Mouse (Mus musculus): ENCODE measurements around the gene Fcgr3. TPM values are rescaled to one million over a fixed set of nuclear protein-coding genes. Genes with fewer than 3 reads are reported as not detected.
A peak's percentile ranks its signal among the peaks of the same experiment; 100 is the strongest.

Gene Fcgr3
- polyA plus RNA-seq, 1 experiment: 23.3 TPM

DNA sequence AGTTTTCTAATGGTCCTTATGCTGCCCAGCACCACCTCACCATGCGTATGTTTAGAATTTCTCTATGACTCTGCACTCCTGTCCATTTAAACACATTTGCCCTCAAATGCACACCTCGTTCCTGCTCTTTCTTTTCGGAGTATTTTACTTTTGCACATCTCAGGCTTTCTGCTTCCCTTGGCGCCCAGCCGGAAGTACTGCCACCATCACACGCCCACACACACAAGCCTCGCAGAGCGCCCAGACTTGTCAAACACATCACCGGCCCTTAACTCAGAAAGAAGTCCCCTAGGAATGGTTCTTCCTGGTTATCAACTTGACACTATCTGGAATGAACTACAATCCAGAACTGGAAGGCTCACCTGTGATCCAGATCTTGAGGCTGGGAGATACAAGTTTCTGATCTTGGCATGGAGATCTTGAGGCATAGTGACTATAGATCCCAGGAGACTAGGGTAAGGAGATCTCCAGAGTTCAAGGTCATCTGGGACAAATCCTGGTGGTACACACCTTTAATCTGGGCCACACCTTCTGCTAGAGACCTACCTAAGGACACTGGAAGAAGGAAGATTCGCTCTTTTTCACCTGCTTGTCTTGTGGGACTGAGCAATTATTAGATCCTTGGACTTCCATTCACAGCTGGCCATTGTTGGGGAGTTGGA is 38.6 kb upstream of the Fcgr3 start:
- DNase-seq: no peak
- TF ChIP-seq CTCF (IDR thresholded peaks at IDR 0.05; ENCODE audit: insufficient read depth, low read length) (no peak), POLR2A (IDR thresholded peaks at IDR 0.05; ENCODE audit: borderline replicate concordance, extremely low read depth, low read depth, low read length) (no peak)
- Histone ChIP-seq H3K4me1 (ENCODE audit: control insufficient read depth, insufficient read depth, low read length) (0 out of 2 replicates have a peak, but pooled peaks cover 3% of the 10 kb centered on the region), H3K4me3 (replicated peaks; ENCODE audit: extremely low read depth, low read depth, low read length) (peak overlapping the region; percentile 13)
- WGBS: 23% methylated on average over 10 of the region's 10 CpGs

DNA sequence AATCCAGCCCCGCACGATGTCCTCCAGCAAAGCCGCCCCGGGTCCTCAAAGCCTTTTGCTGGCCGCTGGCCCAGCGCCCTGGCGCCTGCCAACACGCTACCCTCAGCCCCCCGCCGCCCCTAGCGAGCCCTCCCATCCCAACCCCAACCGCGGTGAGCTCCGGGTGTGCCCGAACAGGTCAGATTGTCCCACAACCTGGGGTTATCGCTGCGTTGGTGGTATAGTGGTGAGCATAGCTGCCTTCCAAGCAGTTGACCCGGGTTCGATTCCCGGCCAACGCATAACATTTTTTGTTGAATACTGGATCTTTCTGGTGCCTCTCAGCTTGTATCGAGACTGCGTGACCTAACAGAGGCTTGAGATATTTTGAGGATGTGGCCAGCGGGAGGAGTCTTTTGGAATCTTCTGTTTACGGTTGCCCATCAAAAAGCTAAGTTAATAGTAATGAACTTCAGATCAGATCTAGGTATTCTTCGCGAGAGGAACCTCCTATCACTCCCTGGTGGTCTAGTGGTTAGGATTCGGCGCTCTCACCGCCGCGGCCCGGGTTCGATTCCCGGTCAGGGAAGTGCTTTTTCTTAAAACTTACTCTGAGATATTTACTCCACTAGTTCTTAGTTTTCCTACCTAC is 37.9 kb upstream of the Fcgr3 start:
- WGBS: under 1% methylated on average over 35 of the region's 35 CpGs

DNA sequence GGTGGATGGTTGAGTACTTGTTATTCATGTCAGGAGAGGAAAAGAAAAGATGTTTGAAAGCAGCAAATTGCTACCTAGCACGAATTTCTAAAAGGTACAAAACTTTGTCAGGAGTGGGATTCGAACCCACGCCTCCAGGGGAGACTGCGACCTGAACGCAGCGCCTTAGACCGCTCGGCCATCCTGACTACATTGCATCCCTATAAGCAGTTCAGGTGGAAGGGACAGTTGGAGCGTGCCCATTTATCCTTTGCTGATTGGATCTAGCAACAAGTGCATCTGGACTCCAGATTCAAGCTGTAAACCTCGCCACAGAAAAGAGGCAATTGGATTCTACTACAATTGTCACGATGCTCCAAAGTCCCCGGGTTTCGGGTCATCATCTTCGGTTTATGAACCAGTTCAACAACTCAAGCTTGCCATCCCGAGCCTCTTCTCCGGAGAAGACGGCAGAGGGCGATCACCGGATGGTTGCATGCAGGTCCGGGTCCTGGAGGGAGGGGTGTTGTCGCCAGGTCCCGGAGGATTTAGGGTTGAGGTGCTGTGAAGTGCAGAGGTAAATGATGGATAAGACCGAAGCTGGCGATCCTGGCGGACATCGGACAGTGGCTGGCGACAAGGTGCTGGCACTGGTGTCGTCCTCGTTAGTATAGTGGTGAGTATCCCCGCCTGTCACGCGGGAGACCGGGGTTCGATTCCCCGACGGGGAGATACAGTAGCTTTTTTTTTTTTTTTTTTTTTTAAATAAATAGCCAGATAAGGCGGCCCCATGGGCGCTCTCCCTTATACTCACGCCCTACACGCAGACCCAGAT is 37.2 kb upstream of the Fcgr3 start:
- TF ChIP-seq CTCF (IDR thresholded peaks at IDR 0.05; ENCODE audit: insufficient read depth, low read length) (no peak), POLR2A (IDR thresholded peaks at IDR 0.05; ENCODE audit: borderline replicate concordance, extremely low read depth, low read depth, low read length) (no peak)
- peak; percentile 80 for DNase-seq
- WGBS: under 1% methylated on average over 40 of the region's 40 CpGs

More for the DNA sequence above, 37.9 kb upstream of the Fcgr3 start:
- Histone ChIP-seq H3K4me1 (ENCODE audit: control insufficient read depth, insufficient read depth, low read length) (0 out of 2 replicates have a peak, but pooled peaks cover 3% of the 10 kb centered on the region), H3K4me3 (replicated peaks; ENCODE audit: extremely low read depth, low read depth, low read length) (peak overlapping the region; percentile 89)
- DNase-seq: peak; percentile 84
- TF ChIP-seq POLR2A (IDR thresholded peaks at IDR 0.05; ENCODE audit: borderline replicate concordance, extremely low read depth, low read depth, low read length): no peak
- TF ChIP-seq CTCF (IDR thresholded peaks at IDR 0.05; ENCODE audit: insufficient read depth, low read length): no peak

DNA sequence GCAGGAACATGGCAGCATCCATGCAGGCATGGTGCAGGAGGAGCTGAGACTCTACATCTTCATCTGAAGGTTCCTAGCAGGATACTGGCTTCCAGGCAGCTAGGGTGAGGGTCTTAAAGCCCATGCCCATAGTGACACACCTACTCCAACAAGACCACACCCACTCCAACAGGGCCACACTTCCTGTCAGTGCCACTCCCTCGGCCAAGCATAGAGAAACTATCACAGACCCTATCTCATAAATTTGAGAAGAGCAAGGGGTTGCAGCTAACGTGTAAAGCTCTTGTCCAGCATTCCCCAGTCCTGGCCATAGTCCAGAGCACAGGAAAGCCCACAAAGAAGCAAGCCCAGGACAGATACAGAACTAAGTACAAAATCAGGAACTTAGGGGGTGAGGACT is 36.3 kb upstream of the Fcgr3 start:
- TF ChIP-seq POLR2A (IDR thresholded peaks at IDR 0.05; ENCODE audit: borderline replicate concordance, extremely low read depth, low read depth, low read length) (no peak), CTCF (IDR thresholded peaks at IDR 0.05; ENCODE audit: insufficient read depth, low read length) (no peak)
- Histone ChIP-seq H3K4me1 (ENCODE audit: control insufficient read depth, insufficient read depth, low read length) (0 out of 2 replicates have a peak, but pooled peaks cover 3% of the 10 kb centered on the region), H3K4me3 (replicated peaks; ENCODE audit: extremely low read depth, low read depth, low read length) (no peak overlapping the region)
- 47% methylated on average over 2 of the region's 2 CpGs for WGBS
- DNase-seq: no peak

More for the DNA sequence above, 37.2 kb upstream of the Fcgr3 start:
- Histone ChIP-seq H3K4me3 (replicated peaks; ENCODE audit: extremely low read depth, low read depth, low read length) (peak overlapping the region; percentile 89), H3K4me1 (ENCODE audit: control insufficient read depth, insufficient read depth, low read length) (0 out of 2 replicates have a peak, but pooled peaks cover 3% of the 10 kb centered on the region)

DNA sequence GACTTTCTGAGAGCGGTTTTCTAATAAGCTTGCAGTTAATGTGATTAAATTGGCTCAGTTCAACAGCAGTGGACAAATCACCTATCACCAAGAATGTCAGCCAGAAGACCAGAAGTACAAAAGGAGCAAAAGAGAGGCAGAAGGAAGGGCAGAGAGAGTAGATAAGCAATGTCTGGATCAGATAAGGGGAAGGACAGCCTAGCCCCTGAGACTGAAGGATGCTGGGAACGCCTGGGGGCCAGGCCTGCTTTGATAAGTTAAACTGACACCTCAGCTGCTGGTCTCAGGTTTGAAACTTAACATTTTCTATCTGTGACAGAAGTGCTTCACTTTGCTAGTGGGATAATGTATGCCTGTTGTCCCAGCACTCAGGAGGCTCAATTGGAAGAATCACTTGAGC is 32.9 kb upstream of the Fcgr3 start:
- no peak for DNase-seq
- Histone ChIP-seq H3K4me3 (replicated peaks; ENCODE audit: extremely low read depth, low read depth, low read length) (no peak overlapping the region), H3K4me1 (ENCODE audit: control insufficient read depth, insufficient read depth, low read length) (no peaks in the 10 kb centered on the region)
- TF ChIP-seq POLR2A (IDR thresholded peaks at IDR 0.05; ENCODE audit: borderline replicate concordance, extremely low read depth, low read depth, low read length) (no peak), CTCF (IDR thresholded peaks at IDR 0.05; ENCODE audit: insufficient read depth, low read length) (no peak)
- WGBS: 49% methylated on average over 2 of the region's 2 CpGs

DNA sequence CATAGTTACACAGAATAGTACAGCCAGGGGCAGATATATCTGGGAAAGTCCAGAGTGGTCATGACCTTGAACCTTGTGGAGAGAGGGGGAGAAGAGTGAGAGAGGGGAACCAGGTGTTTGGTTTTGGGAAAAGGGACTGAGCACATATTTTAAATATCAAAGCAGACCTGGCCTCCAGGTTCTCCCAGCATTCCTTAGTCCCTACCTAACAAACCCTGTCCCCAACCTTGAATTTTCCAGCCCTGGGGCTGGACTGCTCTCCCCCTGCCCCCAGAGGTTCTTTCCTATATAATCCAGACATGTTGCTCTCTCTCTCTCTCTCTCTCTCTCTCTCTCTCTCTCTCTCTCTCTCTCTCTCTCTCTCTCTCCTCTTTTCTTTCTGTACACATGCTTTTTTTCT is 32.4 kb upstream of the Fcgr3 start:
- no peak for DNase-seq
- TF ChIP-seq CTCF (IDR thresholded peaks at IDR 0.05; ENCODE audit: insufficient read depth, low read length) (no peak), POLR2A (IDR thresholded peaks at IDR 0.05; ENCODE audit: borderline replicate concordance, extremely low read depth, low read depth, low read length) (no peak)
- no peaks in the 10 kb centered on the region for H3K4me1 ChIP-seq (ENCODE audit: control insufficient read depth, insufficient read depth, low read length)
- H3K4me3 ChIP-seq (replicated peaks; ENCODE audit: extremely low read depth, low read depth, low read length): no peak overlapping the region

DNA sequence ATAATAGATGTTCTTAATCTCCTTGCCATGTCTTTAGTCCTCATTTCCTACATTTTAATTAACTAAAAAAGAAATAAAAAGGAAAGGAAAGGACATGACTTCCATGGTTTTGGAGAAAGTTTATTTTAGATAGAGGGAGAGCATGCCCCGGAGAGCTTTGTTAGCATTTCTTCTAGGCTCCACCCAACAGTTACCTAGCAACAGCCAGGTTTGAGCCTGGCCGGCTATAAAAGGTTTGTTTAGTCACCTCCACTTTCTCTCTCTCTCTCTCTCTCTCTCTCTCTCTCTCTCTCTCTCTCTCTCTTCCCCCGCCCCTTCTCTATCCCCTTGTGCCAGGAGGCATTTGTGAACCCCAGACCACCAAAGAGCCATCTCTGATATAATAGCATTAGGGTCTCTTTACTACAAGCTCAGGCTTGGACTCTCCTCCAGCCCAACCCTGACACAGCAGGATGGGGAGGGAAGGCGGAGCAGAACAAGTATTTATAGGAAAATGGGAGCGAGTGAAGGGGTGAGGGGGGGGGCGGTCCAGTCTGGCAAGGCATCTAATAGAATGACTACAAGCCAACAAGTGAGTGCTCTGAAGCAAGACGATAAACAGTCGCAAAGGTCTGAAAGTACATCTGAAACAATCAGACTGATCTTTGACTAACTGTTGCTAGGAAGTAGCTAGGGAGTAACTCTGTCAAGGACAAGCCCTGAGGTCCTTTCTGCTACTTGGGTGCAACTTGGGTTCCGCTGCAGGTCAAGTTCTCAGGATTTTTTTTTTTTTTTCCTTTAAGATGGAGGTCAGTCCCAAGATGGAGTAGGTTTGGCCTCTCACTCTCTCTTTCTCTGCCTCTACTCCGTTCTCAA is 31.6 kb upstream of the Fcgr3 start:
- no peak for DNase-seq
- TF ChIP-seq POLR2A (IDR thresholded peaks at IDR 0.05; ENCODE audit: borderline replicate concordance, extremely low read depth, low read depth, low read length) (no peak), CTCF (IDR thresholded peaks at IDR 0.05; ENCODE audit: insufficient read depth, low read length) (no peak)
- Histone ChIP-seq H3K4me3 (replicated peaks; ENCODE audit: extremely low read depth, low read depth, low read length) (no peak overlapping the region), H3K4me1 (ENCODE audit: control insufficient read depth, insufficient read depth, low read length) (no peaks in the 10 kb centered on the region)
- 28% methylated on average over 10 of the region's 10 CpGs for WGBS

DNA sequence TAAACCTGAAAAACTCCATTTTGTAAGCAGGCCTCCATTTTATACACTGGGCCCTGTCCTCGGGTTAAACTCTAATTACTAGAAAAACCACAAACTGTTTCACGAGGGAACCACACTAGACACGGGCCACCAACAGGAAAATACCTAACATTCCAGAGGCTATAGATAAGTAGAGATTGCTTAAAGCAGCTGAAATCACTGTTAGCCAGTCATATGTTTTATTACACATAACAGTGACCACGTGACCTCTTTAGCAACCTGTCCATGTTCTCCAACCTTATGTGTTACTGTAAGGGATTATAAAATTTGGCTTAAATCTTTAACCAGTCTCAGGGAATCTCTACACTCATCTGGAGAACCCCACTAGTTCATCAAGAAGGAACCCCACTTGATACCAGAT is 29.7 kb upstream of the Fcgr3 start:
- Histone ChIP-seq H3K4me3 (replicated peaks; ENCODE audit: extremely low read depth, low read depth, low read length) (no peak overlapping the region), H3K4me1 (ENCODE audit: control insufficient read depth, insufficient read depth, low read length) (no peaks in the 10 kb centered on the region)
- 45% methylated on average over 4 of the region's 4 CpGs for WGBS
- TF ChIP-seq POLR2A (IDR thresholded peaks at IDR 0.05; ENCODE audit: borderline replicate concordance, extremely low read depth, low read depth, low read length) (no peak), CTCF (IDR thresholded peaks at IDR 0.05; ENCODE audit: insufficient read depth, low read length) (no peak)
- DNase-seq: no peak

DNA sequence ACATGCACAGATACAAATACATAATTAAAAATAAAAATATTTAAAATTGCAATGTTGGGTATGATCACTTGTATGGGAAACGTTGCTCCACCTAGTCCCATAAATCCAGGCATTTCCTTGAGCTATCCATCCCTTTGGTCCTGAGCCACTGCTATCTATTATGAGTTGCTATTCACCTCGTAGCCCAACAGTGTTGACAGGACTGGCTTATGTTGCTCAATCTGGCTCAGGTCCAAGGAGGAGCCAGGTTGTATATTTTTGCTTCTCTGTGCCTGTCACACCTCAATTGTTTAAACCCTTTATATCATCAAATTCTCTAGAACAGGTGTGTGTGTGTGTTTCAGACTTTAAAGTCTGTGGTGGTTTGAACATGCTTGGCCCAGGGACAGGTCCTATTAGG is 26.0 kb upstream of the Fcgr3 start:
- Histone ChIP-seq H3K4me1 (ENCODE audit: control insufficient read depth, insufficient read depth, low read length) (peaks cover under 1% of the 10 kb centered on the region; the same call in 1 of the 2 replicates), H3K4me3 (replicated peaks; ENCODE audit: extremely low read depth, low read depth, low read length) (no peak overlapping the region)
- 56% methylated on average over 2 of the region's 2 CpGs for WGBS
- DNase-seq: no peak
- TF ChIP-seq CTCF (IDR thresholded peaks at IDR 0.05; ENCODE audit: insufficient read depth, low read length) (no peak), POLR2A (IDR thresholded peaks at IDR 0.05; ENCODE audit: borderline replicate concordance, extremely low read depth, low read depth, low read length) (no peak)
